Mouse (Mus musculus) cerebellum, adult 8-10 months (tissue): Measurements from ENCODE around the gene 4930467E23Rik.
"Not testable (repeated sequence)": the region's sequence is repeated elsewhere in the genome, so short reads cannot be mapped to it uniquely, and the experiment has no call there.

Source experiments
- DNase-seq: peaks from one replicate; pipeline ENCODE4 v3.0.0; 2022

4930467E23Rik gene

DNA sequence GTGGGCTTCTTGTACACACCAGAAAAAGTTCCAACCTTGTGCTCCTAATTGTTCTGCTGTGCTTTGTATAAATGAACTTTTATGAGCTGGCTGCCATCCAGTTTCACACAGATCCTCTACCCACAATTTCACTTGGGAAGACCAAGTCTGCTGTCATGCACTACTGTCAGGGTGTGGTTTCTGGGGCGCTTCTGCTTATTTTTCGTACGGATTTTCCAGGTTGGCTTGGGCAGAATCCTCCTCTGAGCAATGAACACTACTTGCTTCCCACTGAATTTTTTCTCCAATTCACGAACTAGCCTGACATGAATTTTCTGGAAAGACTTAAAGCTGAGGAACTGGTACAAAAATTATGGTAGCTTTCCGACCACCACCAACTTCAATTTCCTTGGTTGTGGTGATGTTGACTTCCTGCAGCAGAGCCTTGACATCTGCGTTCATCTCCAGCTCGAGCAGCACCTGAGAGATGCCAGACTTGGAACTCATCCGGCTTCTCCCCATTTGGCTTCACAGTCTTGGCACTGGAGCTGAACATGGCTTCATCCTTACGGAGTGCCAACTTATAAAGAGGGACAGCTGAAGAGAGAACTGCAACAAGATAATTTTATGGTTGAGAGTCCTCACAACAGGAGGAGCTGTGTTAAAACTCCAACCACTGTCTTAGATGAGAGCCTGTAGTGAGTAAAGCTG, 18.1 kb upstream of the 4930467E23Rik start:
- not testable (repeated sequence) for DNase-seq

DNA sequence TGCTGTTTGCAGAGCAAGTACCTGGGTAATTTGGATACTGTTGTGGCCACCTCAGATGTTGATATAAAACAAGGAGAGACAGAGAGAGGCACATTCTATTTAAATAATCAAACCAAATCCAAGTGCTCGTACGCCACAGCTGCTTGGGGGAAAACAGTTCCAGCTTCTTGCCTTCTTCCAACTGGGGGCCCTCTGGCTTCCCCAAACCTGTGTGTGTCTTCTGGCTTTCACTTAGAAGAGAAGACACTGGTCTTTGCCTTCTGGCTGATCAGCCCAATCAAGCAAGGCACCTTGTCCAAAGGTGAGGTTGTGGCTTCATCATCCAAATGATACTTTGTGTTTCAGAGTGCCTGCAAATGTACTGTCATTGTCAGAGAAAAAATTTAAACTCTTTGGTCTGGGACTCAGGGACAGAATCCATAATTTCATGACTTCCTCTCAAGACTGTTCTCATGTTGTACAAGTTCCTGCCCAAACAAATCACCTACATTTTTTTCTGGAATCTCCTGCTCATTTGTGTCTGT, 17.1 kb upstream of the 4930467E23Rik start:
- not testable (repeated sequence) for DNase-seq

DNA sequence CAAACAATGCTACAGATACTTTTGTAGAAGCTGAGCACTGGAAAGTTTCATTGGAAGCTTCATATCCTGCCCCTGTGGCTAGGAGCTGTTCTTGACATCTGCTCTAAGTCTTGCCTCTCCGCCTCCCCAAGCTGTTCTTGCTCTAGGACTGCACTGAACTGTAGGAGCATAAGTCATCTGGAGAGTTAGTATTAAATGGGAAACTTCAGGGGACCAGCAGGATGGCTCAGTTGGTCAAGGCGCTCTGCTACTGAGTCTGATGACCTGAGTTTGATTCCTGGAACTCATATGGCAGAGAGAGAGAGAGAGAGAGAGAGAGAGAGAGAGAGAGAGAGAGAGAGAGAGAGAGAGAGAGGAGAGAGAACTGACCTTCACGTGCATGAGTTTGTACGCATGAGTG, 16.6 kb upstream of the 4930467E23Rik start:
- DNase-seq = not testable (repeated sequence)

DNA sequence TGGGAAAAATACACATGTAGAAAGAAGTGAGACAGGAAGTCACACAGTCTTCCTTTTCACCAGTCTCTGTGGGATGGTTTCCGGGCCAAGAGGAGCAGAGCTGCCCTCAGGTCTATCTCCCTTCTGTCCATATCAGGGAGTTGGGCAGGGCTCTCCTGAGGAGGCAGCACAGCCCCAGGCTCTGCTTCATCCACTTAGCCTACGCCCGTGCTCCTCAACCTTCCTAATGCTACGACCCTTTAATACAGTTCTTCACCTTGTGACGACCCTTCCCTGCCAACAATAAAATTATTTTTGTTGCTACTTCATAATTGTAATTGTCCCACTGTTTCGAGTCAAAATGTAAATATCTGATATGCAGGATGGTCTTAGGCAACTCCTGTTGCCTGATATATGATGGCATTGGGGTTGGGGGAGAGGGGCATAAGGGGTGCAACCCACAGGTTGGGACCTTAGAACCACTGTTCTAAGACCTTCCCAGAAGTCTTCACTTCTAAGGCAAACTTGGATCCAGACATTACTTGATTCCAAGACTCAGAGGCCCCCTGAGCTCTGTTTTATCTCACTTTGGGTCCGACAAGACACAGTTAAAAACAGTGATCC, 16.0 kb upstream of the 4930467E23Rik start:
- not testable (repeated sequence) for DNase-seq

DNA sequence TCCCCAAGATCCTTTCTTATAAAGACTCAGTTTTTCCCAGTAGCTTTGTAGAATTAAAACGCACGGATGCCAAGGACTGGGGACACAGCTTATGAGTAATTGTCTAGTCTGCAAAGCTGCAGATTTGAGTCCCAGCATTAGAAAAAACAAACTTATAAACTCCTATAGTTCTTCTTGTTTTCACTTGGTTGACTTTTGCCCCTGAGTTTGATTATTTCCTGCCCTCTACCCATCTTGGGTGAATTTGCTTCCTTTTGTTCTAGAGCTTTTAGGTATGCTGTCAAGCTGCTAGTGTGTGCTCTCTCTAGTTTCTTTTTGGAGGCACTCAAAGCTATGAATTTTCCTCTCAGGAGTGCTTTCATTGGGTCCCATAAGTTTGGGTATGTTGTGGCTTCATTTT, 14.9 kb upstream of the 4930467E23Rik start:
- not testable (repeated sequence) for DNase-seq

DNA sequence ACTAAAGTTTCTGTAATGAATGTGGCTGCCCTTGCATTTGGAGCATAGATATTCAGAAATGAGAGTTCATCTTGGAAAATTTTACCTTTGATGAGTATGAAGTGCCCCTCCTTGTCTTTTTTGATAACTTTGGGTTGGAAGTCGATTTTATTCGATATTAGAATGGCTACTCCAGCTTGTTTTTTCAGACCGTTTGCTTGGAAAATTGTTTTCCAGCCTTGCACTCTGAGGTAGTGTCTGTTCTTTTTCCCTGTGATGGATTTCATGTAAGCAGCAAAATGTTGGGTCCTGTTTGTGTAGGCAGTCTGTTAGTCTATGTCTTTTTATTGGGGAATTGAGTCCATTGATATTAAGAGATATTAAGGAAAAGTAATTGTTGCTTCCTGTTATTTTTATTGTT, 14.1 kb upstream of the 4930467E23Rik start:
- DNase-seq = not testable (repeated sequence)

DNA sequence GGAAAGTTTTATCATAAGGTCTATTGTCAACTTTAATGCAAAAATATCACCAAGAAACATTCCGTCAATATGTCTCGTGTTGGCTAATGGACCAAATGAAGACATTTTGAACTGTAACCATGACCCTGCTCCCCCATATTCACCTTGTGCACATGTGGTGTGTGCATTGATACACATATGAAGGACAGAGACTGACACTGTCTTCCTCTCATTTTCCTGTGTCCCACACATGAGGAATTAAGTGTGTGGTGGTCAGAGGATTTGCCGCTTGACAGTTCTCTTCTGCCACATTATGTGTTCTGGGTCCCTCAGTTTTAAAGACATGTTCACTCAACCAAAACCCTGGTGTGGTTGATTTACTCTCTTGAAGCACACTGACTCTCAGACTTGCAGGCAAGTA, 11.5 kb upstream of the 4930467E23Rik start:
- not testable (repeated sequence) for DNase-seq

DNA sequence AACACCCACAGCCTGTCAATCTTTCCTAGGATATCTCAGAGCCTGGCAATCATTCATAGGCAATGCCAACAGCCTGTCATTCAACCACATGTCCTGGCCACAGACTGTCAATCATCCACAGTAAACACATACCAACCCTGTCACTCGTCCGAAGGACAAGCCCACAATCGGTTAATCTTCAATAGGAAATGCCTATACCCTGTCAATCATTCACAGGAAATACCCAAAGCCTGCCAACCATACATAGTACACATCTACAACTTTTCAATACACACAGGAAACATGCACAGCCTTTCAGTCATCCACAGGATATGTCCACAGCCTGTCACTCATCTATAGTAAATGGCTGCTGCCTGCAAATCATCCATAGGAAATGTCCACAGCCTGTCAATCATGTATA, 9.9 kb upstream of the 4930467E23Rik start:
- not testable (repeated sequence) for DNase-seq

DNA sequence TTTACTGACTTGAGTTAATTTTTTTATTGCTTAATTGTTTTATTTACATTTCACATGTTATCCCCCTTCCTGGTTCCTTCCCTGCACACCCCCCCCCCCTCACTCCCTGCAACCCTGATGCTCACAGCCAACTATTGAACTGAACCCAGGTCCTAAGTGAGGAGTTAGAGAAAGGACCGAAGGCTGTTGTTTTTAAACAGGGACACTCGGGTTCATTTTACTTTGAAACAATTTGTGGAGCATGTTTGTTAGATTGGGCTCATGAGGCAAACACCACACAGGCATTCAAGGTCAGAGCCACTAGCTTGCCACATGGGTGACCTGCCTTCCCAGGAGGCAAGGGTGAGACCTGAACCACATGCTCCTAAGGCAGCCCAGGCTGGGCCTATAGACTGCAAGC, 4.5 kb upstream of the 4930467E23Rik start:
- not testable (repeated sequence) for DNase-seq

DNA sequence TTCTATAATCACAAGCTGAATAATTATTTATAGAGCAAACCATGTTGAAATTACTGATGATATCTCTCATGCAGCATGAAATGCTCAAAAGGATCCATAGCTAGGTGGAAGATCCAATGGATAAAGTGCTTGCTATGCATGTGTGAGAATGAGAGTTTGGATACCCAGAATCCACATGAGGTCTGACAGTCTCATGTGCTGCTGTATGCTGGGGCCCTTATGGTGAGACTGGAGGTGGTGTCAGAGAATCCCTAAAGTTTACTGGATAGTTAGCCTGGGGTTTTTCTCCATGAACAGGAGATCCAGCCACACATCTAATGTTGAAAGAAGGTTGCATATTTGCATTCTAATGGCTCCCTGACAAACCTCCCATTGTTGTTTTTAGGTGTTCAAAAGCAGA, 22.4 kb downstream of the 4930467E23Rik start:
- DNase-seq = not testable (repeated sequence)

DNA sequence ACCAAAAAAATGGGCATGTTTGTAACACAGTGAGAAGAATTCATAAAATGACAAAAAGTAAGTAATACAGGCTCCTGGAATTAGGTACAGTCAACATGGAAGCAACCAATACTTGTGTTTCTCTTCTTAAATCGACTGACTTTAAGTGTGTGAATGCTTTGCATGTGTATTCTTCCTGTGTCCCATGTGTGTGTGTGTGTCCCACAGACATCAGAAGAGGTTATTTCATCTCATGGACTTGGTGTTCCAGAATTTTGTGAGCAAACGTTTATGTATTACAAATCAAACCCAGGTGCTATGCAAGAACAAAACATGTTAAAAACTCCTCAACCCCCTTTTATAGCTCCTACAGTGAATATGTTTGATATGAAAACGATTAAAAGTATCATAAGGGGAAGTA, 24.8 kb downstream of the 4930467E23Rik start:
- DNase-seq = not testable (repeated sequence)

DNA sequence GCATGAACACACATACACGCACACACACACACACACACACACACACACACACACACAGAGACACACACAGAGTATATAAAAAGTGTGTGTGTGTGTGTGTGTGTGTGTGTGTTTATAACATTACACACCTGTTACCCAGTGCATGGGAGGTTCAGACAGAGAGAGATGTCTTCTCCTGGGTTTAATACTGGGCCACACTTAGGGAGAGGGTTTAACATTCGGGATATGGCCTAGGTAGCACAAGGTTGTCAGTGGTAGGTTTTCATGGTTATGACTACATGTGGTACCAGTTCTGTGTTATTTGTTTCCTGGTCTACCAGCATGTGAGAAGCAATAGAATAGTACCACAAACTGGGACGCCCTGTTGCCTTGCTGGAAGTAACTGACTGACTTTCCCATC, 25.6 kb downstream of the 4930467E23Rik start:
- not testable (repeated sequence) for DNase-seq

DNA sequence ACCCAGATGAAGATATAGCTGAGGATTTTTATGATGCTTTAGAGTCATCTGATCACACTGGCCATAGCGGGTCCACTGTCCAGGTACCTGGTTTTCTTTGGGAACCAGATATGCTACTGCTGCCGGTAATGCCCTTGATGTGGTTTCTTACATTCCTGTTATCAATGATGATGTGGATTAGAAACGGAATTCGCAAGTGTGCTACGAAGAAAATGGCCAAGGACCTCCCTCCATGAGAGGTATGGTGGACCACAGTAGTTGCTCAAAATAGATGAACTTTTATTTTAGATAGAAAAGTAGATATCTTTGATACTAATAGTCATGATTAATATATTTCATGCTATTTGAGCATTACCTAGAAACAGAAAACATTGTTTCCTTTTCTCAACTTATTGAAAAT, 32.3 kb downstream of the 4930467E23Rik start:
- DNase-seq = not testable (repeated sequence)

DNA sequence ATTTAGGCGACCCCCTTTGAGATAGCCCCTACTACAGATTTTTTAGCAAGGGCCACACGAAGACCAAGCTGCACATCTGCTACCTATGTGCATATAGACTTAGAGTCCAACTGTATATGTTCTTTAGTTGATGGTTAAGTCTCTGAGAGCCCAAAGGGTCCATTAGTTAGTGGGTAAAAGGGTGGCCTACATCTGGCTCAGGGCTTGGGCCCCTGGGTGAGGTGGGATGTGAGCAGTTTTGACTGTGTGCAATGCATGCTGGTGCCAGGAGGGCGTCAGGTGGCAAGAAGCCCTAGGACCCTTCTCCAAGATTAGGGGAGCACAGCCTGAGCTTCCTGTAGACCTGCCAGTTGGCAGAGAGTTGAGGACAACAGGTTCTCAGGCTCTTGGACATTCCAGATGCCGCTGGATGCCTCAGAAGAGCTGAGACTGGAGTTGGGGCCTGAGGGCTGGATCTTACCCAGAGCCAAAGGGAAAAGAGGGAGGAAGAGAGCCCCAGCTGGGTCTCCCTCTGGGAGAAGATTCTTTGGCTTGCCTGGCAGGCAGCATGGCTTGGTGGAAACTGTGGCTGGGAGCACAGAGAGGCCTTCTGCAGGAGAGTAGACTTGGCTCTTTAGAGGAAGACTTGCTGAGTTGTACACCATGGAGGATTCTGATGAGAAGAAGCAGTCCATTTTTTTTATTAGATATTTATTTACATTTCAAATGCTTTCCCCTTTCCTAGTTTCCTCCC, 33.6 kb downstream of the 4930467E23Rik start:
- DNase-seq = not testable (repeated sequence)

DNA sequence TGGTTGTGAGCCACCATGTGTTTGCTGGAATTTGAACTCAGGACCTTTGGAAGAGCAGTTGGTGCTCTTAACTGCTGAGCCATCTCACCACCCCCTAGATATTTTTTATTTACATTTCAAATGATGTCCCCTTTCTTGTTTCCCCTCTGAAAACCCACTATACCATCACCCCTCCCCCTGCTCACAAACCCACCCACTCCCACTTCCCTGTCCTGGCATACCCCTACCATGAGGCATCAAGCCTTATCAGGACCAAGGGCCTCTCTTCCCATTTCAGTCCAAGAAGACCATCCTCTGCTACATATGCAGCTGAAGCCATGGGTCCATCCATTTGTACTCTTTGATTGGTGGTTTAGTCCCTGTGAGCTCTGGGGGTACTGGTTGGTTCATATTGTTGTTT, 36.2 kb downstream of the 4930467E23Rik start:
- not testable (repeated sequence) for DNase-seq

DNA sequence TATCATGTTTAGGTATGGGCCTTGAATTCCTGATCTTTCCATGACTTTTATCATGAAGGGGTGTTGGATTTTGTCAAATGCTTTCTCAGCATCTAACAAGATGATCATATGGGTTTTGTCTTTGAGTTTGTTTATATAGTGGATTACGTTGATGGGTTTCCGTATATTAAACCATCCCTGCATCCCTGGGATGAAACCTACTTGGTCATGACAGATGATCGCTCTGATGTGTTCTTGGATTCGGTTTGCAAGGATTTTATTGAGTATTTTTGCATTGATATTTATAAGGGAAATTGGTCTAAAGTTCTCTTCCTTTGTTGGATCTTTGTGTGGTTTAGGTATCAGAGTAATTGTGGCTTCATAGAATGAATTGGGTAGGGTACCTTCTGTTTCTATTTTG, 44.1 kb downstream of the 4930467E23Rik start:
- DNase-seq = not testable (repeated sequence)

DNA sequence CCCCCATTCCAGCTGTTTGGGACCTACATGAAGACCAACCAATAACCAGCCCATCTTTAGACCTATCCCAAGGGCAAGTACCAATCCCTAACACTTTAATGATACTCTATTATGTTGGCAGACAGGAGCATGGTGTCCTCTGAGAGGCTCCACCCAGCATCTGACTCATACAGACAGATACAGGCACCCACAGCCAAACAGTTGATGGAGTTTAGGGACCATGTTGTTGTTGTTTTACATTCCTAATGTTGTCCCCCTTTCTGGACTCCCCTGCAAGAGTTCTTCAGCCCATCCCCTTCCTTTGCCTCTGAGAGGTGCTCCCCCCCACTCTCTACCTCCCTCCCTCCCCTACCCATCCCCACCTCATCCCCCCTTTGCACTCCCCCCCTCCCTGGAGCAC, 46.9 kb downstream of the 4930467E23Rik start:
- DNase-seq = not testable (repeated sequence)

DNA sequence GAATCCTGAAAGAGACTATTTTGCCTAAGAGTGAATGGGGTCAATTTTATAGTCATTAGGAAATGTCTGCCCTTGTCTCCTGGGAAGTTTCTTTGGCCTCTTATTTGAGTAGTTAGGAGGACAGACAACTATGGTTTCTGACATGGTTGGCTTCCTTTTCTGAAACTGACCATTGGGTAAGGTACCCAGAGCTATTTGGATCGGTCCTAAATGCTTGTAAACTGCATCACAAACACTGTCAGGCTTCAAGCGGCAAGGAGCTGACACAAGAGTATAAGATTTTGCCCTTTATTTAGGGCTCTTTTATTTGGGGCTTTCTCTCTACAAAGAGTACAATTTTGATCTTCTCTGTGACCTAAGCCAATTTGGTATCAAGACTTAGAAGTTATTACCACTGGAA, 48.1 kb downstream of the 4930467E23Rik start:
- DNase-seq = not testable (repeated sequence)

DNA sequence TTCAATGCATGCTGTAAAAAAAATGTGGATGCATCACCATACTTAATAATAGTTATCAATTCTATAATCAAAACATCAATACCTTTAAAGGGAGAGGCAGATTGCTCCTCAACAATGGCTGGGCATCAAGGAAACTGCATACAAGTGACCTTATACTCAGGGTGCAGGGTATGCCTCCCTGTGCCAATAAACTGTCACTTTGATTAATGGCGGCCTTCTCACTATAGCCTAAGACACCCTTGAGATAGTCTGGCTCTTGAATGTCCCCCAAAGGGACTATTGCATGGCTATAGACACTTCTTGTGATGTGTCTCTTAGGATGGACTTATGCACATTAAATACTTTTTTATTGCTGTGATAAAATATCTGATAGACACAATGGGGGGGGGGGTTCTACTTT, 48.8 kb downstream of the 4930467E23Rik start:
- DNase-seq = not testable (repeated sequence)

DNA sequence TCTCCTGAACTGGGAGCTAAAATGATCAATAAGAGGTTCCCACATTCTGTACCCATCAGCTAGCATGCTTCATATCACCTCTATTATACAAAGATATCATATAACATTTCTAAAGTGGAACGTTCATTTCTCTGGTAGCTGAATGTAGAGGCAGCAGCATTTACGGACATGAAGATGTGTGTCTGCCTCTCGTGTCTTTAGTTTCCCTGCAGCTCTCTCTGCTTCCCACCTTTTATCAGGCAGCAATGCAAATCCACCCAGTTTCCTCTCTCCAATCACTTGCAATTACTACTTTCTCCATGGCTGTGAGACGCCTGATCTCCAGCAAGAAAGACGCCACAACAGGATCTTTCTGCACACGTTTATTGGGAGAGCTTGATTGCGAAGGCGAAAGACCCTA, 49.5 kb downstream of the 4930467E23Rik start:
- DNase-seq = not testable (repeated sequence)

DNA sequence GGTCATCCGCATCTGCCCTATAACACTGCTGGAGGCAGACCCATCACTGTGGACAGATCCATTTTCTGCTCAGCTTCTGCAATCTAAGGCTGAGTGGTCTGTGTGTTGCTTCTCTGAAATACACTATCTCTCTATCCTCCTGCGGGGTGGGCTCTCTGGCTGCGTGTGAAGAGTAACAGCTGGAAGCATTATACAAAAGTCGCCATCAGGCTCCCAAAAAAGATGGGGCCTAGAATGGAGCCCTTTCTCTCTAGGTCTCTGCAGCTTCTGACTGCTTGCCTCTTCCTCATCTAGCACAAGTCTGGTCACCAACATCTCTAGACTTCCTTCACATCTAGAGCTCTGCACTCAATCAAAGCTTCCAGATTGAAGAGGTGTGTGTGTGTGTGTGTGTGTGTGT, 50.8 kb downstream of the 4930467E23Rik start:
- not testable (repeated sequence) for DNase-seq

DNA sequence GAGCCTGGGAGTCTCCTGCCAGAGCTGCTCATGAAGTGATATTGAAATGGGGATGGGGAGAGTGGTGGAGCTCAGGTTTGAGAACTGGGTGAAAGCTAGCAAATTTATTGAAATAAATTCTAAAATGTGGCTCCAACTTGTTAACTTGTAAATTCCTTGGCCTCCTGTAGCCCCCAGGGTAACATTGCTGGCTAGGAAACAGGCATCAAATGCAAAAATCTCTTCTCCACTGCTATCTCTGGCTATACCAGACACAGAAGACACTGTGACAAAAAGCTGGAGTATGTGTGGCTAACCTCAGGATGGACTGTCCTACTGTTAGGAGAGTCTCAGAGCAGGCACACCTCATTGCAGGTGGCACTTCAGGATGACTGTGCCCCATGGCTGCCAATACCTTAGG, 51.3 kb downstream of the 4930467E23Rik start:
- DNase-seq = not testable (repeated sequence)

DNA sequence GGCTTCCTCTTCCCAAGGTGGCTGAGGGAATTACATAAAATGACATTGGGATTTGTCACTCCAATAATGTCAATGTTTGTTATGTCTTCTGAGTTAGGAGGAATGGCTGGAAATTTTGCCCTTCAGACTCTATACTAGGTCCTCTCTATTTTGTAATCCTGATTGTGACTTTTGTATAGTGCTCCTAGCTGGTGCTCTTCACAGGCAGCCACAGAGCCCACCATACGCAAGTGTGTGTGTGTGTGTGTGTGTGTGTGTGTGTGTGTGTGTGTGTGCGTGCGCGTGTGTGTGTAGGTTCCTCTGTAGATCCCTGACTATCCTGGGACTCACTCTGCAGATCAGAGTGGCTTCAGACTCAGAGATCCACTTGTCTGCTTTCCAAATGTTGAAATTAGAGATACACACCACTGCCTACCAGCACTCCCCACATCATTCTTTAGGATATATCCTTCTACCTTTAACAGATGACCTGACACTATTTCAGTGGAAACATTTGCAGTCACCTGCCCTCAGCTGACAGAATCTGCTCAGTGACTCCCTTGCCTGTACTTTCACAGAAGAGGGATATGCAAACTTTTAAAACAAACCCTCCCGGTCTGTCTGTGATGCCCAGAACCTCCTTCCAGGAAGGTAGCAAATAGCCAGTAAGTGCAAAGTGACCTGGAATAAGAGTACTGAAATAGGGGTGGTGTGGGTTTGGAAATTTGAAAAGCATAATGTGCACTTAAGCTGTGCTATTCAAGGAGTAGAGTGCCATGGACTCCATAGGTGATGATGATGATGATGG, 52.1 kb downstream of the 4930467E23Rik start:
- not testable (repeated sequence) for DNase-seq
